Mouse (Mus musculus): ENCODE measurements around the gene Cuedc2. TPM values are rescaled to one million over a fixed set of nuclear protein-coding genes. Genes with fewer than 3 reads are reported as not detected.

The Cuedc2 gene
- total and polyA plus RNA-seq, 2 experiments from 2014 or later, result 157 to 314 TPM

DNA sequence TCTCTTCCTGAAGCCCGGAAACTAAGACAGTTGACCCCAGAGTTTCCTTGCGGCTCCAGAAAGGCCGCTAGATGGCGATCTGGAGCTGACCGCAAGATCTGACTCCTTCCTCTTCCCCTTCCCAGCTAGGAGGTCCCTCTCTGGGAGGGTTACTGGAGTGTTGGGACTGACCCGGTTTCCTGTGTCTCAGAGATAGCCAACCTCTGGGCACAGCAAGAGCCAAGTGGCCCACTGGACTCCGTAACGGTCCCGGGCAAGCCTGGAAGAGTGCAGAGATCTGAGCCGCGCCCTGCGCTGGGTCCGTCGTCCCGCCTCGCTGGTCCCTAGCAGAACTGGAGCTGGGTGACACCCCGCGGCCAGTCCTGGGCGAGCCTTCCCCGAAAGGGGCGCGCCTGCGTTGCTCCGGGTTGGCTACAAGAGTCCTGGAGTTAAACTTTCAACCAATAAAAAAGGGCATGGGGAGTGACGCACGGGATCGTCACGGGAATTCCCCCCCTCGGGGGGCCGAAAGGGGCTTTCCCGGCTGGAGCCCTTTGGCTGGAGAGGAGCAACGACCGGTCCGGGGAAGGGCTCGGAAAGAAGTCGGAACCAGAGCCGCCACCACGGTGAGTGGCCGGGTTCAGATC, 34.2 kb downstream of the Cuedc2 start, which contains the start of gene Nfkb2:
Gene Nfkb2 (plus strand): TSS at position 105 of the 626 bp plus-strand sequence.
- TF ChIP-seq CTCF (IDR thresholded peaks at IDR 0.05), result peak; percentile 91
- Histone ChIP-seq H3K27me3 (ENCODE audit: insufficient read depth, low read length) (0 out of 2 replicates have a peak, but pooled peaks cover 10% of the 10 kb centered on the region), H3K4me3 (ENCODE audit: low read depth, low read length) (peak within 1 kb of the TSS; percentile 44), H3K4me2 (ENCODE audit: low read depth, low read length, poor library complexity, severe bottlenecking) (peak within 1 kb of the TSS; percentile 83), H3K36me3 (ENCODE audit: insufficient read depth, low read length) (no peaks in the 10 kb centered on the region), H3K9ac (replicated peaks; ENCODE audit: low read length, poor library complexity, severe bottlenecking) (peak within 1 kb of the TSS; percentile 52; the same call in 1 of the 2 replicates), H3K9me3 (ENCODE audit: low read length) (no peaks in the 10 kb centered on the region), H3K4me1 (ENCODE audit: insufficient read depth, low read length) (no peaks in the 10 kb centered on the region), H3K27ac (ENCODE audit: low read depth, low read length) (0 out of 2 replicates have a peak within 1 kb of the TSS, but pooled peaks have one; percentile 38)
- ATAC-seq (ENCODE audit: low FRiP score) (peak; percentile 74), DNase-seq (ENCODE audit: low spot score) (peak; percentile 84)
- under 1% methylated on average over 39 of the region's 39 CpGs for WGBS

- Histone ChIP-seq H3K36me3 (ENCODE audit: insufficient read depth, low read length) (no peaks in the 10 kb centered on the region), H3K27me3 (ENCODE audit: insufficient read depth, low read length) (0 out of 2 replicates have a peak, but pooled peaks cover 10% of the 10 kb centered on the region), H3K4me2 (ENCODE audit: low read depth, low read length, poor library complexity, severe bottlenecking) (peak overlapping the region; percentile 83), H3K4me1 (ENCODE audit: insufficient read depth, low read length) (no peaks in the 10 kb centered on the region), H3K27ac (ENCODE audit: low read depth, low read length) (no peak overlapping the region), H3K9me3 (ENCODE audit: low read length) (no peaks in the 10 kb centered on the region), H3K9ac (replicated peaks; ENCODE audit: low read length, poor library complexity, severe bottlenecking) (no peak overlapping the region), H3K4me3 (ENCODE audit: low read depth, low read length) (peak overlapping the region; percentile 44; the same call in 1 of the 2 replicates)
- 58% methylated on average over 18 of the region's 18 CpGs for WGBS
- DNase-seq (ENCODE audit: low spot score) (no peak), ATAC-seq (ENCODE audit: low FRiP score) (no peak)
- TF ChIP-seq CTCF (IDR thresholded peaks at IDR 0.05), result no peak
These were observed 35.0 kb downstream of the Cuedc2 start for GRCm38 (mm10) chr19:46303251-46304215.

DNA sequence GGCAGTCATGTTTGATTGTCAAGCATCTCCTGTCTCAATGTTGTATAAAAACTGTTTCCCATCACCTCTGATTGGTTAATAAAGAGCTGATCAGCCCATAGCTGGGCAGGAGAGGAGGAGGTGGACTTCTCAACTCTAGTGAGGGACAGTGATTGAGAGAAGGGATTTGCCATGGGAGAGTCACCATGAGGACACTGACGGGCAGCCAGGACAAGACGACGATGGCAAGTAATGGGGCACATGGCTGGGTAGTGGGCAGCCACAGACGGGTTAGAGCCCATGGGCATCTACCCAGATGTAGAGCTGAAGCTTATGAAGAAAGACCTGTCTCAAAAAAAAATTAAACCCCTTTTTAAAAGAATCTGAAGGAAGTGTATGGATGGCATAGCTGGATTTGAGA, 36.0 kb downstream of the Cuedc2 start:
- ATAC-seq (ENCODE audit: low FRiP score), result no peak
- TF ChIP-seq CTCF (IDR thresholded peaks at IDR 0.05), result no peak
- H3K4me1 ChIP-seq (ENCODE audit: insufficient read depth, low read length), result no peaks in the 10 kb centered on the region
- DNase-seq (ENCODE audit: low spot score), result no peak
- no peak overlapping the region for H3K27ac ChIP-seq (ENCODE audit: low read depth, low read length)
- H3K9me3 ChIP-seq (ENCODE audit: low read length), result no peaks in the 10 kb centered on the region
- H3K36me3 ChIP-seq (ENCODE audit: insufficient read depth, low read length), result no peaks in the 10 kb centered on the region
- WGBS, result 80% methylated on average over 4 of the region's 4 CpGs
- H3K27me3 ChIP-seq (ENCODE audit: insufficient read depth, low read length), result 0 out of 2 replicates have a peak, but pooled peaks cover 10% of the 10 kb centered on the region
- no peak overlapping the region for H3K4me3 ChIP-seq (ENCODE audit: low read depth, low read length)
- no peak overlapping the region for H3K4me2 ChIP-seq (ENCODE audit: low read depth, low read length, poor library complexity, severe bottlenecking)
- H3K9ac ChIP-seq (replicated peaks; ENCODE audit: low read length, poor library complexity, severe bottlenecking), result no peak overlapping the region

GRCm38 (mm10) chr19:46300294-46301045, 38.0 kb downstream of the Cuedc2 start:
- Histone ChIP-seq H3K4me1 (ENCODE audit: insufficient read depth, low read length) (no peaks in the 10 kb centered on the region), H3K27ac (ENCODE audit: low read depth, low read length) (no peak overlapping the region), H3K4me2 (ENCODE audit: low read depth, low read length, poor library complexity, severe bottlenecking) (no peak overlapping the region), H3K9ac (replicated peaks; ENCODE audit: low read length, poor library complexity, severe bottlenecking) (no peak overlapping the region), H3K4me3 (ENCODE audit: low read depth, low read length) (no peak overlapping the region), H3K27me3 (ENCODE audit: insufficient read depth, low read length) (0 out of 2 replicates have a peak, but pooled peaks cover 8% of the 10 kb centered on the region), H3K9me3 (ENCODE audit: low read length) (no peaks in the 10 kb centered on the region), H3K36me3 (ENCODE audit: insufficient read depth, low read length) (no peaks in the 10 kb centered on the region)
- TF ChIP-seq CTCF (IDR thresholded peaks at IDR 0.05), result no peak
- ATAC-seq (ENCODE audit: low FRiP score) (no peak), DNase-seq (ENCODE audit: low spot score) (no peak)
- 38% methylated on average over 8 of the region's 8 CpGs for WGBS

DNA sequence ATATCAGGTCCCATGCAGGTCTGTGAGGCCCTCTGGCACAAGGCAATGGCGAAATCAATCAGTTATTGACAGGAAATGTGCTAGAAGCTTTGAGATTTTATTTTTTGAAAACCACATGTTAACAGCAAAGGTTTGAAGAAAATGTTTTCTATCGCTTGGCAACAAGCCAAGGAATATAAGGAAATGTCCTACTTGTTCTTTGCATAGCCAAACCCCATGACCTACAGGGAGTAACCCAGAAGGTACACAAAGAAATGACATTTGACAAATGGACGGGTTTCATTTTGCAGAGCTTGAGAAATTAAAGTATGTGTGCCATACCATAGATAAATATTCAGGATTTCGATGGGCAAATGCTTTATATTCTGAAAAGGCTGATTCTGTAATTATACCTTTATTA, 41.6 kb downstream of the Cuedc2 start:
- DNase-seq (ENCODE audit: low spot score) (no peak), ATAC-seq (ENCODE audit: low FRiP score) (no peak)
- no peak for TF ChIP-seq CTCF (IDR thresholded peaks at IDR 0.05)
- Histone ChIP-seq H3K4me2 (ENCODE audit: low read depth, low read length, poor library complexity, severe bottlenecking) (no peak overlapping the region), H3K9me3 (ENCODE audit: low read length) (no peaks in the 10 kb centered on the region), H3K36me3 (ENCODE audit: insufficient read depth, low read length) (no peaks in the 10 kb centered on the region), H3K4me3 (ENCODE audit: low read depth, low read length) (no peak overlapping the region), H3K4me1 (ENCODE audit: insufficient read depth, low read length) (no peaks in the 10 kb centered on the region), H3K9ac (replicated peaks; ENCODE audit: low read length, poor library complexity, severe bottlenecking) (no peak overlapping the region), H3K27me3 (ENCODE audit: insufficient read depth, low read length) (no peaks in the 10 kb centered on the region), H3K27ac (ENCODE audit: low read depth, low read length) (no peak overlapping the region)
- WGBS, result 74% methylated on average over 4 of the region's 4 CpGs

Measured in midbrain, postnatal 0 days (tissue).